Mouse (Mus musculus): Measurements from ENCODE around the gene Pip4k2c. TPM values are rescaled to one million over a fixed set of nuclear protein-coding genes. Genes with fewer than 3 reads are reported as not detected.
"Not testable (repeated sequence)": the region's sequence is repeated elsewhere in the genome, so short reads cannot be mapped to it uniquely, and the experiment has no call there.

Pip4k2c gene
- polyA plus RNA-seq, 1 experiment from 2014 or later: 17.0 TPM

GRCm38 (mm10) chr10:127194428-127195327, 16.7 kb downstream of the Pip4k2c start:
- Histone ChIP-seq H3K4me3 (peak overlapping the region; percentile 91), H3K9me3 (no peaks in the 10 kb centered on the region), H3K4me1 (peaks cover 38% of the 10 kb centered on the region), H3K9ac (replicated peaks) (peak overlapping the region; percentile 96), H3K4me2 (replicated peaks) (peak overlapping the region; percentile 88), H3K27me3 (peaks cover 4% of the 10 kb centered on the region; the same call in 1 of the 2 replicates), H3K36me3 (peaks cover 44% of the 10 kb centered on the region), H3K27ac (replicated peaks) (peak overlapping the region; percentile 90)
- WGBS: 26% methylated on average over 21 of the region's 22 CpGs
- peak; percentile 32 for ATAC-seq (ENCODE audit: low FRiP score, low read depth)

GRCm38 (mm10) chr10:127193011-127193410, 18.4 kb downstream of the Pip4k2c start:
- Histone ChIP-seq H3K9ac (replicated peaks) (no peak overlapping the region), H3K4me3 (no peak overlapping the region), H3K36me3 (peaks cover 27% of the 10 kb centered on the region), H3K4me1 (peaks cover 51% of the 10 kb centered on the region), H3K4me2 (replicated peaks) (no peak overlapping the region), H3K27ac (replicated peaks) (no peak overlapping the region), H3K27me3 (peaks cover 4% of the 10 kb centered on the region; the same call in 1 of the 2 replicates), H3K9me3 (no peaks in the 10 kb centered on the region)
- 90% methylated on average over 9 of the region's 9 CpGs for WGBS
- ATAC-seq (ENCODE audit: low FRiP score, low read depth): no peak

- H3K4me1 ChIP-seq: peaks cover 61% of the 10 kb centered on the region
- 100% methylated on average over 1 of the region's 1 CpGs for WGBS
- not testable (repeated sequence) for H3K9me3 ChIP-seq; H3K4me3 ChIP-seq; H3K9ac ChIP-seq (replicated peaks); ATAC-seq (ENCODE audit: low FRiP score, low read depth); H3K27me3 ChIP-seq; H3K4me2 ChIP-seq (replicated peaks); H3K27ac ChIP-seq (replicated peaks)
- peaks cover 22% of the 10 kb centered on the region for H3K36me3 ChIP-seq
These were observed 19.4 kb downstream of the Pip4k2c start for GRCm38 (mm10) chr10:127192057-127192328.

GRCm38 (mm10) chr10:127191191-127192056, 20.0 kb downstream of the Pip4k2c start:
- Histone ChIP-seq H3K9ac (replicated peaks) (0 out of 2 replicates have a peak overlapping the region, but pooled peaks have one; percentile 20), H3K27me3 (peaks cover 4% of the 10 kb centered on the region; the same call in 1 of the 2 replicates), H3K4me1 (peaks cover 57% of the 10 kb centered on the region), H3K9me3 (peaks cover 3% of the 10 kb centered on the region; the same call in 1 of the 2 replicates), H3K27ac (replicated peaks) (no peak overlapping the region), H3K4me2 (replicated peaks) (no peak overlapping the region), H3K4me3 (no peak overlapping the region), H3K36me3 (peaks cover 26% of the 10 kb centered on the region)
- 78% methylated on average over 19 of the region's 19 CpGs for WGBS
- ATAC-seq (ENCODE audit: low FRiP score, low read depth): no peak

GRCm38 (mm10) chr10:127190398-127191190, 20.8 kb downstream of the Pip4k2c start:
- H3K36me3 ChIP-seq: peaks cover 28% of the 10 kb centered on the region
- peak overlapping the region; percentile 43; the same call in 1 of the 2 replicates for H3K27ac ChIP-seq (replicated peaks)
- 0 out of 2 replicates have a peak overlapping the region, but pooled peaks have one; percentile 20 for H3K9ac ChIP-seq (replicated peaks)
- ATAC-seq (ENCODE audit: low FRiP score, low read depth): no peak
- peak overlapping the region; percentile 99 for H3K4me2 ChIP-seq (replicated peaks)
- H3K4me1 ChIP-seq: peaks cover 54% of the 10 kb centered on the region
- peaks cover 4% of the 10 kb centered on the region; the same call in 1 of the 2 replicates for H3K27me3 ChIP-seq
- 28% methylated on average over 14 of the region's 14 CpGs for WGBS
- H3K4me3 ChIP-seq: peak overlapping the region; percentile 75; the same call in 1 of the 2 replicates
- H3K9me3 ChIP-seq: peaks cover 3% of the 10 kb centered on the region; the same call in 1 of the 2 replicates

GRCm38 (mm10) chr10:127189651-127190381, 21.6 kb downstream of the Pip4k2c start, which contains the start of gene Arhgef25:
Gene Arhgef25 (minus strand): TSS chr10:127190083.
- Histone ChIP-seq H3K9ac (replicated peaks) (peak within 1 kb of the TSS; percentile 91), H3K4me3 (peak within 1 kb of the TSS; percentile 75), H3K27me3 (peaks cover 11% of the 10 kb centered on the region; the same call in 1 of the 2 replicates), H3K9me3 (peaks cover 3% of the 10 kb centered on the region; the same call in 1 of the 2 replicates), H3K4me1 (peaks cover 59% of the 10 kb centered on the region), H3K4me2 (replicated peaks) (peak within 1 kb of the TSS; percentile 99), H3K27ac (replicated peaks) (peak within 1 kb of the TSS; percentile 86), H3K36me3 (peaks cover 28% of the 10 kb centered on the region)
- WGBS: 2% methylated on average over 35 of the region's 35 CpGs
- 0 out of 2 replicates have a peak, but pooled peaks have one; percentile 13 for ATAC-seq (ENCODE audit: low FRiP score, low read depth)

- H3K27ac ChIP-seq (replicated peaks): peak overlapping the region; percentile 86
- under 1% methylated on average over 26 of the region's 26 CpGs for WGBS
- peaks cover 28% of the 10 kb centered on the region for H3K36me3 ChIP-seq
- peak overlapping the region; percentile 75 for H3K4me3 ChIP-seq
- peak overlapping the region; percentile 99 for H3K4me2 ChIP-seq (replicated peaks)
- H3K9me3 ChIP-seq: peaks cover 3% of the 10 kb centered on the region; the same call in 1 of the 2 replicates
- H3K9ac ChIP-seq (replicated peaks): peak overlapping the region; percentile 91
- ATAC-seq (ENCODE audit: low FRiP score, low read depth): peak; percentile 8; the same call in 1 of the 2 replicates
- H3K4me1 ChIP-seq: peaks cover 58% of the 10 kb centered on the region
- peaks cover 16% of the 10 kb centered on the region for H3K27me3 ChIP-seq
These were observed 22.2 kb downstream of the Pip4k2c start for GRCm38 (mm10) chr10:127189116-127189650.

GRCm38 (mm10) chr10:127188465-127189115, 22.8 kb downstream of the Pip4k2c start:
- peak overlapping the region; percentile 91 for H3K9ac ChIP-seq (replicated peaks)
- peak; percentile 87 for ATAC-seq (ENCODE audit: low FRiP score, low read depth)
- H3K4me2 ChIP-seq (replicated peaks): peak overlapping the region; percentile 99
- peaks cover 27% of the 10 kb centered on the region for H3K36me3 ChIP-seq
- peaks cover 63% of the 10 kb centered on the region for H3K4me1 ChIP-seq
- H3K27me3 ChIP-seq: peaks cover 20% of the 10 kb centered on the region
- peak overlapping the region; percentile 86 for H3K27ac ChIP-seq (replicated peaks)
- peak overlapping the region; percentile 75 for H3K4me3 ChIP-seq
- under 1% methylated on average over 39 of the region's 46 CpGs for WGBS
- H3K9me3 ChIP-seq: peaks cover 3% of the 10 kb centered on the region; the same call in 1 of the 2 replicates

GRCm38 (mm10) chr10:127188079-127188453, 23.3 kb downstream of the Pip4k2c start:
- Histone ChIP-seq H3K4me2 (replicated peaks) (peak overlapping the region; percentile 99), H3K27me3 (peaks cover 25% of the 10 kb centered on the region), H3K4me3 (peak overlapping the region; percentile 75), H3K27ac (replicated peaks) (peak overlapping the region; percentile 86), H3K4me1 (peaks cover 66% of the 10 kb centered on the region), H3K9me3 (peaks cover 3% of the 10 kb centered on the region; the same call in 1 of the 2 replicates), H3K36me3 (peaks cover 27% of the 10 kb centered on the region), H3K9ac (replicated peaks) (peak overlapping the region; percentile 91)
- peak; percentile 11; the same call in 1 of the 2 replicates for ATAC-seq (ENCODE audit: low FRiP score, low read depth)
- under 1% methylated on average over 15 of the region's 21 CpGs for WGBS
